Mouse (Mus musculus) G1E-ER4 (cell line): ENCODE results near the gene BC025446. TPM values are rescaled to one million over a fixed set of nuclear protein-coding genes. Genes with fewer than 3 reads are reported as not detected.

Experiments used
- GATA1 ChIP-seq: IDR thresholded peaks from one replicate; pipeline ENCODE4 v1.8.0; 2012; ENCODE audit warnings: low read length, inconsistent platforms
- polyA plus RNA-seq: library from polyadenylated mRNA; stranded (reverse); fragments of >175 nt; gene quantifications from 2 replicates; pipeline ENCODE4 v1.2.3, GENCODE M21; 2012

Gene BC025446
- polyA plus RNA-seq: not detected in 2 replicates

GRCm38 (mm10) chr15:75215778-75216691 lies at the start of gene BC025446:
Gene BC025446, plus strand, starts transcription at chr15:75216376.
- no peak for TF ChIP-seq GATA1

- no peak for TF ChIP-seq GATA1
Observed at GRCm38 (mm10) chr15:75175506-75175905, 40.7 kb upstream of the BC025446 start.

- TF ChIP-seq GATA1: no peak
Observed at GRCm38 (mm10) chr15:75186291-75186690, 29.9 kb upstream of the BC025446 start.

GRCm38 (mm10) chr15:75189116-75189515 lies 27.1 kb upstream of the BC025446 start:
- no peak for TF ChIP-seq GATA1

GRCm38 (mm10) chr15:75216831-75217230 lies 655 bp downstream of the BC025446 start:
- no peak for TF ChIP-seq GATA1

- TF ChIP-seq GATA1: no peak
Observed at GRCm38 (mm10) chr15:75221942-75222341, 5.8 kb downstream of the BC025446 start.

GRCm38 (mm10) chr15:75237736-75238288 lies 21.6 kb downstream of the BC025446 start:
- no peak for TF ChIP-seq GATA1

- TF ChIP-seq GATA1: no peak
Observed at GRCm38 (mm10) chr15:75240558-75240957, 24.4 kb downstream of the BC025446 start.

- TF ChIP-seq GATA1: no peak
Observed at GRCm38 (mm10) chr15:75242756-75243640, 26.8 kb downstream of the BC025446 start.

GRCm38 (mm10) chr15:75254671-75255070 lies 38.5 kb downstream of the BC025446 start:
- no peak for TF ChIP-seq GATA1

- no peak for TF ChIP-seq GATA1
Observed at GRCm38 (mm10) chr15:75265863-75266262, 49.7 kb downstream of the BC025446 start.

- no peak for TF ChIP-seq GATA1
Observed at GRCm38 (mm10) chr15:75266626-75267025, 50.5 kb downstream of the BC025446 start.

- TF ChIP-seq GATA1: no peak
Observed at GRCm38 (mm10) chr15:75268121-75268520, 51.9 kb downstream of the BC025446 start, which contains the start of gene Ly6f. Gene Ly6f, plus strand, starts transcription at chr15:75268421.

- TF ChIP-seq GATA1: no peak
Observed at GRCm38 (mm10) chr15:75268916-75269829, 53.0 kb downstream of the BC025446 start.

- TF ChIP-seq GATA1: no peak
Observed at GRCm38 (mm10) chr15:75270169-75270568, 54.0 kb downstream of the BC025446 start.
